Mouse (Mus musculus): ENCODE results near the gene Rag1. TPM values are rescaled to one million over a fixed set of nuclear protein-coding genes. Genes with fewer than 3 reads are reported as not detected.

The Rag1 gene
- total and polyA plus RNA-seq, 3 experiments: under 0.01 TPM; not detected in 2

GRCm38 (mm10) chr2:101623042-101623441 lies 26.3 kb downstream of the Rag1 start:
- no peak for DNase-seq (ENCODE audit: low read depth, low spot score)
- Histone ChIP-seq H3K4me3 (ENCODE audit: control insufficient read depth in 1 of 2, insufficient read depth in 1 of 2, low read depth in 2 of 2, low read length in 2 of 2) (no peak overlapping the region), H3K4me1 (ENCODE audit: control insufficient read depth in 1 of 2, insufficient read depth in 2 of 2, low read length in 2 of 2) (peaks cover 5 to 15% of the 10 kb centered on the region in 2 experiments), H3K9me3 (replicated peaks; ENCODE audit: insufficient read depth, low read length) (no peaks in the 10 kb centered on the region), H3K9ac (ENCODE audit: control insufficient read depth, low read depth, low read length, poor library complexity, severe bottlenecking) (no peak overlapping the region), H3K27me3 (ENCODE audit: control insufficient read depth in 1 of 2, insufficient read depth in 2 of 2, low read length in 2 of 2) (no peaks in the 10 kb centered on the region), H3K27ac (ENCODE audit: control insufficient read depth, low read depth, low read length) (no peak overlapping the region), H3K79me2 (ENCODE audit: control insufficient read depth, insufficient read depth, low read length, poor library complexity) (no peaks in the 10 kb centered on the region), H3K36me3 (ENCODE audit: control insufficient read depth in 1 of 2, insufficient read depth in 2 of 2, low read length in 2 of 2) (peaks cover 0 to 20% of the 10 kb centered on the region in 2 experiments; a peak in 2 of 4 replicates)
- no peak for TF ChIP-seq MAZ (IDR thresholded peaks at IDR 0.05; ENCODE audit: low read depth, low read length)
- no peak for TF ChIP-seq POLR2A (IDR thresholded peaks at IDR 0.05; ENCODE audit: control insufficient read depth in 1 of 2, insufficient read depth in 1 of 2, low read depth in 1 of 2, low read length in 2 of 2, poor library complexity in 1 of 2)
- TF ChIP-seq POLR2AphosphoS5 (IDR thresholded peaks at IDR 0.05; ENCODE audit: borderline replicate concordance, low read depth, low read length): no peak
- no peak for TF ChIP-seq BHLHE40 (IDR thresholded peaks at IDR 0.05; ENCODE audit: borderline replicate concordance, low read depth, low read length)
- TF ChIP-seq MEF2A (IDR thresholded peaks at IDR 0.05; ENCODE audit: extremely low read depth, insufficient replicate concordance, low read depth, low read length, poor library complexity, severe bottlenecking): no peak
- TF ChIP-seq CHD2 (IDR thresholded peaks at IDR 0.05; ENCODE audit: low read length): no peak
- TF ChIP-seq MAX (IDR thresholded peaks at IDR 0.05; ENCODE audit: low read length): no peak
- TF ChIP-seq NRF1 (IDR thresholded peaks at IDR 0.05; ENCODE audit: insufficient read depth, low read depth, low read length, poor library complexity, severe bottlenecking): no peak
- no peak for TF ChIP-seq USF2 (IDR thresholded peaks at IDR 0.05; ENCODE audit: borderline replicate concordance in 1 of 2, insufficient read depth in 1 of 2, low read depth in 1 of 2, low read length in 2 of 2)
- TF ChIP-seq JUND (IDR thresholded peaks at IDR 0.05; ENCODE audit: low read depth, low read length): no peak
- no peak for TF ChIP-seq E2F4 (IDR thresholded peaks at IDR 0.05; ENCODE audit: borderline replicate concordance, low read depth, low read length)

- H3K9me3 ChIP-seq (replicated peaks; ENCODE audit: insufficient read depth, low read length): no peaks in the 10 kb centered on the region
- H3K27ac ChIP-seq (ENCODE audit: control insufficient read depth, low read depth, low read length): no peak overlapping the region
- peak overlapping the region in 1 of 2 experiments; percentile 28; a peak in 1 of 4 replicates for H3K4me3 ChIP-seq (ENCODE audit: control insufficient read depth in 1 of 2, insufficient read depth in 1 of 2, low read depth in 2 of 2, low read length in 2 of 2)
- H3K79me2 ChIP-seq (ENCODE audit: control insufficient read depth, insufficient read depth, low read length, poor library complexity): no peaks in the 10 kb centered on the region
- peak; percentile 66 for DNase-seq (ENCODE audit: low read depth, low spot score)
- no peaks in the 10 kb centered on the region for H3K27me3 ChIP-seq (ENCODE audit: control insufficient read depth in 1 of 2, insufficient read depth in 2 of 2, low read length in 2 of 2)
- H3K4me1 ChIP-seq (ENCODE audit: control insufficient read depth in 1 of 2, insufficient read depth in 2 of 2, low read length in 2 of 2): peaks cover 5 to 12% of the 10 kb centered on the region in 2 experiments
- H3K9ac ChIP-seq (ENCODE audit: control insufficient read depth, low read depth, low read length, poor library complexity, severe bottlenecking): 0 out of 2 replicates have a peak overlapping the region, but pooled peaks have one; percentile 22
- peaks cover 0 to 13% of the 10 kb centered on the region in 2 experiments; a peak in 2 of 4 replicates for H3K36me3 ChIP-seq (ENCODE audit: control insufficient read depth in 1 of 2, insufficient read depth in 2 of 2, low read length in 2 of 2)
- TF ChIP-seq ZC3H11A (IDR thresholded peaks at IDR 0.05; ENCODE audit: low read depth, low read length): no peak
- peak; percentile 30 to 45; a peak in 1 of 4 replicates for TF ChIP-seq EP300 (IDR thresholded peaks at IDR 0.05; ENCODE audit: low read depth in 1 of 2, low read length in 2 of 2)
- no peak for TF ChIP-seq RAD21 (IDR thresholded peaks at IDR 0.05; ENCODE audit: low read depth, low read length)
- TF ChIP-seq MEF2A (IDR thresholded peaks at IDR 0.05; ENCODE audit: extremely low read depth, insufficient replicate concordance, low read depth, low read length, poor library complexity, severe bottlenecking): no peak
- peak; percentile 22; the same call in 1 of the 2 replicates for TF ChIP-seq HCFC1 (IDR thresholded peaks at IDR 0.05; ENCODE audit: low read depth, low read length)
- peak; percentile 38; the same call in 1 of the 2 replicates for TF ChIP-seq MXI1 (IDR thresholded peaks at IDR 0.05; ENCODE audit: low read depth, low read length)
- TF ChIP-seq KAT2A (conservative IDR thresholded peaks at IDR 0.05; ENCODE audit: low read depth, low read length): no peak
Measured at GRCm38 (mm10) chr2:101621611-101622010, 27.7 kb downstream of the Rag1 start.
